Mouse (Mus musculus): ENCODE data around the gene Gm10964.
A peak's percentile ranks its signal among the peaks of the same experiment; 100 is the strongest.

Gm10964 gene

DNA sequence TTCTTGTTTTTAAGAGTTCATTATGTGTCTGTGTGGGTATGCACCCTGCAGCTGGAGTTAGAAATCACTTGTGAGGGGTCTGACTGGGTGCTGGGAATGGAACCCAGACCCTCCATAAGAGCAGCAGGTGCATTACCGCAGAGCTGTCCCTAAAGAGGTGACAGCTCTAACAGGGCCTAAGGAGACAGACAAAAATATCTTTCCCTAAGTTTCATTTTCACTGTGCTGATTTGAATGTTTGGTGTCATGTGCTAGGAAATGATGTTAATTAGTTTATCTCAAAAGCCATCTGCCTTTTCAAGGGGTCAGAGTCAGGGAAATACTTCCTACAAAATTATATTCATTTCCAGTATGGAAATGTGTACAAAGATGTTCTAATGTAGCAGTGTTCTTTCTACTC is at the start of gene Gm10964:
Gene Gm10964 (plus strand): TSS at position 38 of the 400 bp plus-strand sequence.
- DNase-seq (ENCODE audit: low read depth), result no peak

DNA sequence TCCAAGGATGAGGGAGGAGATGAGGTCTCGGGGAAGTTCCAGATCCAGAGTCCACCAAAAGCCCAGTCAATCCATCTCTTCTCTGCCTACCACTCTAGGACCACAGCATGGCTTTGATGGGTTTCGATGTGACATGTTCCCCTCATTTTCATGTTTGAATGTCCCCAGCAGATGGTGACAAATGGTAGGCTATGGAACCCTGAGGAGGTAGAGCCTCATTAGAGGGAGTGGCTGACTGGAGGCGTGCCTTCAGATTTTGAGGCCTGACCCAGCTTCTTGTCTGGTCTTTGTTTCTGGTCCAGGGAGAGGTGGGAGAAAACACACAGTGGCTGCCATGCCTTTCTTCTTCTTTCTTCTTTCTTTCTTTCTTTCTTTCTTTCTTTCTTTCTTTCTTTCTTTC is 48.7 kb upstream of the Gm10964 start:
- DNase-seq (ENCODE audit: low read depth), result peak; percentile 45

DNA sequence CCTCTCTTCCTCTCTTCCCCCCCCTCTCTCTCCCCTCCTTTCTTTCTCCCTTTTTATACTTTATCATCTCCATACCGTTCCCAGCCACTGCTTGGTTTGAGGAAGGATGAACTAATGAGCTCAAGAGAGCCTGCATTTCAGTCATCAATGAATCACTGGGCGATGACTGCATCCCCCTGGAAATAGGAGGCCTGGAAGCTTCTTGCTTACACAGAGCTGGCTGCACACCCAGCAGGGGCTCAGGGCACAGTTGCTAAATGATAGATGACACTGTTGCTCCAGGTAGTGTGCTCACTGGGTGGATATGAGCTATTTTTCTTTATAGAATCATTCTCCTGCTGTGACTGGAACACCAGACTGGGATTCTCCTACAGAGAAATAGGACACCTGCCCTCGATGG is 43.6 kb upstream of the Gm10964 start:
- no peak for DNase-seq (ENCODE audit: low read depth)

DNA sequence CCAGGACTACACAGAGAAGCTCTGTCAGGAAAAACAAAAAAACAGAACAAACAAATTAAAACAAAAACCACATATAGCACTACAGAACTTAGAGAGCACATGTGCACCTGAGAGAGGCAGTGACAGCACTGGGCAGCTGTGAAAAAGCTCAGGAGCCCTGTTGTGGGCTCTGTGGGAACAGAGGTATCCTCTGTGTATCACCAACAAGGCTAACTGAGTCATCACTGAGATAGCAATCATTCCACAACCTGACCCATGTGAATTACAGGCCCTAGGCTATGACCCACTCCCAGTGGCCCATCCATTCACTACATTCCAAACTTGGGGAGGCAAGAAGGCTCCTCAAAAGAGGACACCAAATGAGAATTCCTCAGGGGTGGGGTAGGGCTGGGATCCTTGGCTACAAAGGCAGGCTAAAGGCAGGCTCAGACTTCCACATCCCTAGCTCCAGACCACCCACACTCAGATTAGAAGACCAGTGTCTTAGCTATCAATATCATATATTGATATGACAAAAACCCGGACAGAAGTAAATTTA is 42.7 kb upstream of the Gm10964 start:
- DNase-seq (ENCODE audit: low read depth), result no peak

DNA sequence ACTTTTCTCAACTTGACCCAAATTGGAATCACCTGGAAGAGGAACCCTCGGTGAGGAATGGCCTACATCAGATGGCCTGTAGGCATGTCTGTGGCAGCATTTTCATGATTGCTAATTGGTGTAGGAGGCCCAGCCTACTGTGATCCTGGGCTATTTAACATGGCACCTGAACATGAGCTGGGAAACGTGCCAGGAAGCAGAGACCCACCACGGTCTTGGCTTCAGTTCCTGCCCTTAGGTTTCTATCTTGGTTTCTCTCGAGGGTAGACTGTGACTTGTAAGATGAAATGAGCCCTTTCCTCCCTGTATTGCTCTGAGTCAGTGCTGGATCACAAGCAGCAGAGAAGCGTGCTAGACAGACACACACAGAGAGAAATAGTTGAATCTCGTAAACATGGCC is 34.5 kb upstream of the Gm10964 start:
- DNase-seq (ENCODE audit: low read depth), result no peak

DNA sequence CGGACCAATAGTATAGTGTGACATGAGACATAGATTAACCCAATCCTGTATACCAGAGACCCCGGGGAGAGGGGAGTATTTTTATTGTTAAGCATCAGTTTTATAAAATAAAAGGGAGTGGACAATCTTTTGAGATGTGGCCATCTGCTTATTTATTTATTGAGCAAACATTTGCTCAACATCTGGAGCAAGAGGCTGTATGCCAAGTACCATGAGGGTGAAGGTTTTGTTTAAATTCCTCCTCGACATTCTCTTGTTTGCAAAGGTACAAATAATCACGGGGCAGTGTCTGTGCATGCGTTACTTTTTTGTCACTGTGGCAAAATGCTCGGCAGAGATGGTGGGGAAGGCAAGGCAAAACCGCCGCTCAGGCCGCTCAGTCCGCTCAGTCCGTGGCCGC is 33.7 kb upstream of the Gm10964 start:
- no peak for DNase-seq (ENCODE audit: low read depth)

DNA sequence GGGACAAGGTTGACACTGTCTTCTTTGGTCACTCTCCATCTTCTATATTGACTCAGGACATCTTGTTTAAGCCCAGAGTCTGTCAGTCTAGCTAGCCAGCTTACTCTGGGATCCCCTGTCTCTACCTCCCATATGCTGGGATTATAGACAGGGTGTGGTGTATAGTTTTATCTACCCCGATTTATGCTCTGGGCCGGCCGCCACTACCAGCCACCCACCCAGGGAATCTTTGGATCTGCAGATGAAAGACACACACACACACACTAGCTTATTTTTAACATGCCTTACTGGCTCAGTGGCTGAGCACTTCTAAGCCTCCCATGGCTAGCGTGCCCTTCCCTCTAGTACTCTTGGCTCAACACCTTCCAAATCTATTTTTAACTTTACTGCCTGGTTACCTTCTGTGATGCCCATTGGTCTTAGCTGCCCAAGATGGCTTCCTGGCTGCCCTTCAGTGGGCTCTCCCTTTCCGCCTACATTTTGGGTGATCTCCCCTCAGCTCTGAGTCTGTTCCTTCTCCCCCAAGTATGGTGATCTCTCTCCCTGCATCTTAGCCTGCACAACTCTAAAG is 29.6 kb upstream of the Gm10964 start:
- DNase-seq (ENCODE audit: low read depth), result no peak

DNA sequence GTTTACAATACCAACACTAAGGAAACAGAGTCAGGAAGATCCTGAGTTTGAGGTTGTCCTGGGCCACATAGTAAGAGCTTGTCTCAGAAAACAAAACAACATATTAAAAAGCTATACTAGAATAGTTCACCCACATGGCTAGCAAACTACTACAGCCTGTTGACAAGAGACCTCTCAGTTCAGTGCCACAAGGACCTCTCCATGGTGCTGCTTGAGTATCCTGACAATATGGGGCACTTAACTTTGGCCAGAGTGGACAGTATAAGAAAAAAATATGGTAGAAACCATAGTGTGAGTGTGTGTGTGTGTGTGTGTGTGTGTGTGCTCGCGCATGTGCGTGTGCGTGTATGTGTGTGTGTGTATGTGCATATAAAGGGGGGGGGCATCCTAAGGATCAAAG is 27.0 kb upstream of the Gm10964 start:
- DNase-seq (ENCODE audit: low read depth), result peak; percentile 40

DNA sequence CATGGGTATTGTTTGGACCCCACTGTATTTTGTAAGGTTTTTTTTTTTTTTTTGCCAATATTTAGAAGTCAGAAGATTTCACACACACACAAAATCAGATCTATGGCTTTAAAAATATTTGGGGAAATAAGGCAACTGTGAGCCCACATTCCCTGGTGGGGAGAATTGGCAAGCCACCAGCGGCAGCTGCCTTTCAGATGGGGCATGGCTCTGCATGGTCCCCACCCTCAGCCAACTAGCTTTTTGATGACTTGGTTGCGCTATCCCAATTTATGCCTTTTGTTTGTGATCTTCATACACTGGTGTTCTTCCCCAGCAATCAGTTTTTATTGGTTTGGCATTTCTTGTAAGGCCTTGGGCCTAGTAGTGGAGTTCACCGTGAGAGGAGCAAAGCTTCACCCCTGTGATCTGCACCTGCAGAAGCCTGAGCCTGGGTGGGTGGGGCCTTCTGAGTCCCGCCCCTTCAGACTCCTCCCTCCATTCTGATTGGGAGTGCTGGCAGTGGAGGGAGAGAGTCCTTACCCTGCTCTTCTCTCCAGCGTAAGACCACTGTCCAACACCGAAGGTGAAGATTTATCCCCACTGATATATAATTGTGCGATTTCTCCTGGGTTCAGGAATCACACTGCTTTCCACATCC is 24.8 kb upstream of the Gm10964 start:
- no peak for DNase-seq (ENCODE audit: low read depth)

DNA sequence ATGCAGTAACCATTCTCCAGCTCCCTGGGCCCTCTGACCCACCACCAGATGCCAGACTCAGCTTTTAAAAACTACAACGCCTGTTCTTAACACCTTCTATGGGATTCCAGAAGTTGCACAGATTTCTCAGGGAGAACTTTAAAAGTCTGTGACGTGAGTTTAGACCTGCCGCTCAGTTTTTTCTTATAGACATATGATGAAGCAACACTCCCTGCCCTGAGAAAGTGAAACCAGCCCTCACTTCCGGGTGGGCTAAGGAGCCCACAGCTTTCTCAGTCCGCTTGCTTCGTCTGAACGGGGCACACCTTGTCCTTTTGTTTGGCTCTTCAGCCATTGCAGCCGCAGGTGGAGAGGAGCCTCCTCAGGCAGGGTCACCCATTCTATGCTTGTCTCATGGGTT is 24.2 kb upstream of the Gm10964 start:
- DNase-seq (ENCODE audit: low read depth), result no peak

DNA sequence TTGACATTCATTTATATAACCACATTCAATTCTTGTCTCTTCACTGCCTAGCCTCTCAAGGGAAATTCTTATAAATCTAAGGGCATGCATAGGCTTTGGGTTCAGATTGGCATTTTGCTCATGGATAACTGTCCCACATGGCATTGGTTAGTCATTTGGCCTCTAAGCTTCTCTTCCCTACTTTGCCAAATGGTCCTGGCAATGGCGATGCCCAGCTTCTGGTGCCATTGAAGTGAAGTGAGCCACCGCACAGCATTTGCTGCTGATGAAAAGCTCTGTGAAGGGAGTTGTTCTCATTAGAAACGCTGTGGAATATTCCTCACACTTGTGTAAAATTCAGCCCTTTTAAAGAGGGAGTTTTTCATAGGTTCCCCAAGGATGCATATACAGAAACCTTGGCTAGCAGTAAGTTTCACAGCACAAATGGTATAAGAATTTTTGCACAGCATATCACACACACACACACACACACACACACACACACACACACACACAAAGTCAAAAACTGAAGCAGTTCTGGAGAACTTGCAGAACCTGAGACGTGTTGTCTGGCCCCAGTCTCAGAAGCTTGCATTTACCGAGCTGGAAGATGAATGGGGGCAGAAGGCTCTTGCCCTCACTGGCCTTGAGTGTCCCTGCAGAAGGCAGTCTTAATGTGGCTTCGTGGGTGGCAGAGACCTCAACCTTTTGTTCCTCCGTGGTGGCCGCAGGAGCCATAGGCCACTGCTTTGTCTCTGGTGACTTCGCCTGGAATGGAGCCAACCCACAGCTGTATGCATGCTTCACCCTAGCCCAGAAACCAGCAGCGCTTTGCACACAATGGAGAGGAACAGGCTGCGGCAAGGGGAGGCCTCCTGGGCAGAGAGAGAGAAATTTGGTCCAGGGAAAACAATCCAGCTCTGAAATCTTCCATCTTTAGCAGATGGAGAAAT is 23.1 kb upstream of the Gm10964 start:
- DNase-seq (ENCODE audit: low read depth), result peak; percentile 61

DNA sequence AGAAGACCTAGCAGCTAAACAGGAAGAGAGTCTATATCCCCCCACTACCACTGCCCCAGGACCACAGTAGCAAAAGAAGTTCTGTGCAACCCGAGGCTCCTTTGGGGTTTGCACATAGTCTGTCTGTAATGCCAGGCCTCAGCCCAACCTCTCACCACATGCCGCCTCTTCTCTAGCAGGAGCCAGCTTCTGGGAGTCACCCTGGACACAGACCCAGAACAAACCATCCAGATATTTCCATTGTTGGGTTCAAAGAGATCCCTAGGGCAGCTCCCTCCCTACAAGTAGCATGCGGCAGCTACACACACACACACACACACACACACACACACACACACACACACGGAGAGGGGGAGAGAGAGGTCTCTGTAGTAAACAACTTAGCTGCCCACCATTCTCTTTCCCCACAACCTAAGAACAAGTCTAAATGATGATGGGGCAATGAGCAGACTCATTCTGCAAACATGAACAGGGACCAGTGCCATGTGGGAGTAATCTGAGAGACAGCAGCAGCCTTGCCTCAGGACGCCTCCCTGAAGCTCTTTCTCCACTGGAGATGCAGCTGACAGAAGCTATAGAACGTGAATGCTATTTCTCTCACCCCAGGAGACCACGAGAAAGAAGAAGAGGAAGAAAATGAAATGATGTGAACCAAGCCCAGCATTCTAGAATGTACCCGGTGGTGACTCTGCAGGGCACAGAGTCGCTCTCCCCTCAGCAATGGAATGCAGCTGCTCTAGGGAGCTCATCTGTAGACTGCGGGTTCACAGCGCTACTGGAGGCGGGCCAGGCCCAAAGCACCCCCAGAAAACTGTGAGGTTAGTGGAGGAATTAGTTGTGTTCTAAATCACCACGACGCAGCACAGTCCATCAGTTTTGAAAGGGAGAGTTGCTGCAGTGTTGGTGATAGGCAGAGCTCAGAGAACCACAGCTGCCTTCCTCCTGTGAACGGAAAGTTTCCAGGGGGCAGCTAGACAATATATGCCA is 22.1 kb upstream of the Gm10964 start:
- no peak for DNase-seq (ENCODE audit: low read depth)

DNA sequence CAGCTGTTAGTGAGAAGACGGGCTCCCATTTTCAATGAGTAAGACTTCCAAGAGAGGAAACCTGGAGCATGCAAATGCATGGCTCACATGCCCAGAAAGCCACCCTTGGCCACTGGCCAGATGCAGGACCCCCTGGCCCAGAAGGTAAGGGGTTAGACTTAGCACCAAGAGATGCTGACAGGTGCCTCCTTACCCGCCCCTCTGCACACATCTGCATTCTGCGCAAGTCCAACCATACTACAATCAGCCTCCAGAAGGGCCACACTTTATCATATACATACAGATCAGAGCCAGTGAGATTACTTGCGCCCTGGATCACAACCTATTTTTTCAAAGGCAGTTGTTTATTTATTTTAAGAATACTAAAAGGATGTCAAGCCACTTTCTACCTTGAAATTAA is 20.4 kb upstream of the Gm10964 start:
- no peak for DNase-seq (ENCODE audit: low read depth)

DNA sequence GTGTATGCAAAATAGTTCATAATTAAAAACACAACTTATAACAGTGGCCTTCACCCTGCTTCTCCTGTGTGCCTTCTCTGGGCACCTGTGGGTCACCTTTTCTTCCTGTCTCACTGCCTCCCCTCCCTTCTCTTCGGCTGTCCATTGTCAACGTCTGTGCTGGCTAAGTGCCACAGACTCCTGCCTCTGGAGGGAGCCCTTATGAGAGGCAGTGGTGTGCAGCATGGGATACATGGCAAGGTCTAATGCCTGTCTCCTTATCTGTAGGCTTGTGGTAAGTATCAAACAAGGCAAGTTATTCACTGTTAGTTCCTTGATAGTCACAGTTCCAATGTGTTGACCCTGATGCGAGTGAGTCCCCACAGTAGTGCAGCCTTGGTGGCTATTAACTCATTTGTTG is 15.0 kb upstream of the Gm10964 start:
- DNase-seq (ENCODE audit: low read depth), result peak; percentile 14

DNA sequence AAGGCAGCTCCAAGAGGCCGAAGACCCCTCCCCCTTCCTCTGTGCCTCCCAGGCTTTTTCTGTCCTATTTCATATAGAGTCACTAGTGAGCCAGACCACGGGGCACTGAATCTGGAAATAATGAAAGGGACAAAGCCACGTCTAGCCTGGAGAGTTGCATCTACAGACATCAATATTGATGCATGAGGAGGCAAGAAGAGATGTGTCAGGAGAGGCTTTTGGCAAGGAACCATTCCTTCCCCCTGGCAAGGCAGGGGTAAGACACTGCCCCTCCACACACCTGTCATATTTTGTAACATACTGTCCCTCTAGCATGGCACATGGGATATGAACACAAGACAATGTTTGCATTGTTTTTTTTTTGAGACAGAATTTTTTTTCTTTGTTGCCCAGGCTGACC is 12.5 kb upstream of the Gm10964 start:
- DNase-seq (ENCODE audit: low read depth), result no peak

DNA sequence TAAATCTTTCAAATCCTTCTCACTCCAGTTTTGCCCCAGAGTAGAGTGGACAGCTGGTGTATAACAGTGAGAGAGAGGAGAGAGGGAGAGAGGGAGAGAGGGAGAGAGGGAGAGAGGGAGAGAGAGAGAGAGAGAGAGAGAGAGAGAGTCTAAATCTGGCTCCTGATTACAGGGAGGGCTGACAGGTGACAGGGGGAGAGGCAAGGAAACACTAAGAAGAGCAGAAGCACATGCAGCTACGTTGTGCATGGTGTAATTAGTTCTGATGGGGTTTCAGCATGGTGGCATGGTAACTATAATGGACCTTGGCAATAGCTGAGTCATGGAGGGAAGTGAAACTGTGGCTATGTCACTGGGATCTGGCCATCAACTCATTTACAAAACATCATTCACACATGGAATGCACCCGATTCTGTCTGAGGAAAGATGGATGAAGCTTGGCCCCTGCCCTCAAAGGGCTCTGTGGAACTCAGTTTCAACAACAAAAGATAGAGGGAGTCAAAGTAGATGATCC is 11.3 kb upstream of the Gm10964 start:
- no peak for DNase-seq (ENCODE audit: low read depth)

DNA sequence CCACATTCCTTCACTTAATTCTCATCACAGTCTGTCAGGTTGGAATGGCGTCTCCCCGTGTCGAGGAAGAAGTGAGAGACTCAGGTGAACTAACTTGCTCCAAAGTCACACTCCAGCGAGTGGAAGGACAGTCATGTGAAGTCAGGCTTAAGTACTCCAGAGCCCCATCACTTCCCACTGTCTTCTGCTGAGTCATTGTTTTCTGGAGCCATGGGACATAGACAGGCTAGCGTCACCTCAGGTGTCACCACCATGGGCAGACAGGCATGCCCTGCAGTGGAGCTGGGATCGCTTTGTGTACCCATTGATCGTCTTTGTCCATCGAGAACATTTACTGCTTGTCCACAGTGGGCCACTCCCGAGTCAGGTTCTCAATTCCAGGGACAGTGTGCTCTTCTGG is 9.3 kb upstream of the Gm10964 start:
- DNase-seq (ENCODE audit: low read depth), result no peak

DNA sequence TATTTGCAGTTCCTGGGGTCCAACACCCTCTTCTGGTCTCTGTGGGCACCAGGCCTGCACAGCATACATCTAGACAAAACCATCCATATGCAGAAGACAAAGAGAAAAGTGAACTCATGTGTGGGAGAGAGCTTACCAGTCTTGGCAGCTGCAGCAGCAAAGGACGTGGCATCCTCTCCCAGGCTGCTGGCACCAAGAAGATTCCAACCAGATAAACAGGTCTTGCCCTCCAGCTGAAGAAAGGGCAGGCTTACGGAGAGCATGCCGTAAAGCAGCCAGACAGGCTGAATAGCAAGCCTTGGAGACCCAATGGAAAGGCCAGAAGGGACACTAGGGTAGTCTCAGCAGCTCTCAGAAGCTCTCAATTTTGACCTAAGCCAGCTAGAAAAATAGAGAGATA is 7.0 kb upstream of the Gm10964 start:
- no peak for DNase-seq (ENCODE audit: low read depth)

DNA sequence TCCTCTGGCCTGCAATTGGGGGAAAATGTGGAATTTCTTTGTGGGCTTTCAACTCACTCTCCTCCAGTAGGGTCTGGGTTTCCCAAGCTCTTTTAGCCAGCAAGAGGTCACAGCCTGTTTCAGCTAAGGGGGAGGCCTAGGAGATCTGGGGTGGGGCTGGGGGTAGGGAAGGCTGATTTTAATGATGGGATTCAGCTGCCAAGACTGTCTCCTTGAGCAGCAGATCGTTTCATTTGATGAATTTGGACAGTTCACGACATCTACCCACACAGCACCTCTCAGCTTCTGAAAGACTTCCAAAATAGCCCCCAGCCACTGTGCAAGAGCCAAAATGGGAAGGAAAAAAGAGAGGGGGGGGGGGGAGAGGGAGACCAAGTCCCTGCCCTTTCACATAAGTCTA is 6.0 kb upstream of the Gm10964 start:
- DNase-seq (ENCODE audit: low read depth), result no peak

DNA sequence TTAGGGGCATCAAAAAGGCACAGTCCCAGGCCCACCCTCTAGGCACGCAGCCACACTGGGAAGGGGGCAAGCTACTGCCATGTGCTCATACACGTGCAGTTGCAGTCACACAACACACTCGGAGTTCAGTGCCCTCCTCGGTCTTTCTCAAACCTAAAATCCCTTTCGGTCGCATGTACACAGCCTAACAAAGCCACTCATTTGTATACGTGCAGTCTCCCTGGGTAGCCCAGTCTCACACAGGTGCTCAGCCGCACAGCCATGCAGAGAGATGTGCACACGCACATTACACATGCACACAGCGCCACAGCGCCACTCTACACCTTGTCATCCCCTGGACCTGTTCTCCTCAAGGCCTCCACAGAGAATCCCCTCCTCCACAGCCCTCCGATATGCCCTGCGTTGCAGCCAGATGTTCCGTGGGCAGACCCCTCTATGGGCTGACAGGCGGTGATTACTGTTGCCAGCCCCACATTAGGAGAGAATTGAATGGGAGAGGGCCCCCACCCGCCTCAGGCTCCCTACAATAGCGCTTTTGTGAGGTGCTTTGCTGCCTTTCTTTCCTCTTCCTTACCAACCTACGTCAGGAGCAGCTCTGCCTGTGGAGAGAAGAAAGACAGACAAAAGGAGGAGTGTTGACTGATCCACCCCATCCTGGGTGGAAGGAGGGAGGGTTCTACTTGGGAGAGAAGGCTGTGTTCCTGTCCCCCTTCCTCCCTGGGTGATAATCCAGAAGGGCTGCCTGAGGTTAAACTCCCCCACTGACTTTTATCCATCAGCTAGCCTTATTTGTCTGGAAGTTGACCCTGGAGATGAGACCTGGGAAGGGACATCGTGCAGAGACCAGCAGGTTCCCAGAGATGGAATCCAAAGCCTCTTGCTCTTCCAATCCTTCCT is 5.1 kb upstream of the Gm10964 start:
- DNase-seq (ENCODE audit: low read depth), result no peak
